ENCODE assay signal across 23 mouse cellular contexts in the genomic region with DNA sequence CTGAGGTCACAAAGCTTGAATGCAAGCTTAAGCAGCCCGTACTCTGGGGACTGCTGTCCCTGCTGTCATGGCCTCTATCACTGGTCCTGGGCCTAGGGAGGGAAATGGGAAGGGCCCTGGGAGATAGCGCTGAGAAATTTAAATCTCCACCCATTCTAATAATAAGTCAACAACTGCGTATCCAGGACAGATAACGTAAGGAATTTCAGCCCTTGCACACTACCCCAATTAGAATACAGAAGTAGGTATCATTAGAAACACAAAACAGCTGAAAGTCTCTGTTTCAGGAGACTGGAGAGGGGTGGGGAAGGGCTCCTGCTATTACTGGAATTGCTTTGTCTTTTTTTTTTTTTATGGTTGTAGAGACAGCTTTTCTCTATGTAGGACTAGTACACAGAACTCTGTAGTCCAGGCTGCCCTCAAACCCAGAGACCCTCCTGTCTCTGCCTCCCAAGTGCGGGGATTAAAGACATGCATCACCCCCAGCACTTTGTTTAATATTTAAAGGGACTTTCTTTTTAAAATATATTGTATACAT. TPM values are rescaled to one million over a fixed set of nuclear protein-coding genes. Genes with fewer than 3 reads are reported as not detected.
DNase-seq lines count a peak whose midpoint lies in the region; ATAC-seq and TF ChIP-seq lines count a peak whose summit lies in the region.
"Had no signal": no experiment of that assay in that cellular context is flagged by ENCODE, and none has a peak within 500 bp of the region (broad histone marks: within the 10 kb centered on the region; RNA-seq: fewer than 3 reads in every experiment).

No protein-coding gene starts in this region.

- peak overlapping the region; percentile 58; the same call in 1 of the 2 replicates for H3K27ac ChIP-seq in ES-Bruce4 (ENCODE audit: insufficient read depth, low read length)
- no peak overlapping the region for H3K27ac ChIP-seq in heart, adult 2 months
- H3K27ac ChIP-seq in midbrain, embryonic 13.5 days = no peak overlapping the region
- H3K27ac ChIP-seq: embryonic facial prominence, embryonic 10.5 days; embryonic facial prominence, embryonic 12.5 days; forebrain, embryonic 13.5 days; forebrain, embryonic 15.5 days had no signal

- no peaks in the 10 kb centered on the region for H3K36me3 ChIP-seq in ES-Bruce4 (ENCODE audit: control insufficient read depth, insufficient read depth, low read length, poor library complexity, severe bottlenecking)
- H3K36me3 ChIP-seq in heart, adult 2 months (ENCODE audit: control insufficient read depth, insufficient read depth, low read length) = no peaks in the 10 kb centered on the region
- H3K36me3 ChIP-seq in midbrain, embryonic 13.5 days = no peaks in the 10 kb centered on the region
- H3K36me3 ChIP-seq: embryonic facial prominence, embryonic 10.5 days; embryonic facial prominence, embryonic 12.5 days; forebrain, embryonic 15.5 days; G1E had no signal

- DNase-seq in ES-CJ7 (ENCODE audit: low read depth, low spot score) = peak; percentile 62
- peak; percentile 87 for DNase-seq in R1 (ENCODE audit: low read depth, low spot score)
- no peak for DNase-seq in heart, adult 2 months
- DNase-seq in urinary bladder, postnatal 4 days (ENCODE audit: low spot score in 2 of 2) = no peak
- DNase-seq: adrenal gland, adult 8-10 months; adrenal gland, postnatal 14 days; adrenal gland, postnatal 36 days; cerebellum, adult 11-12 months; cerebellum, adult 2 months; cerebellum, adult 9-10 months; cerebellum, postnatal 10 days; cerebellum, postnatal 25 days; forebrain, postnatal 0 days had no signal

- no peak overlapping the region for H3K4me3 ChIP-seq in ES-Bruce4 (ENCODE audit: low read depth, low read length)
- H3K4me3 ChIP-seq in heart, adult 2 months = no peak overlapping the region
- no peak overlapping the region for H3K4me3 ChIP-seq in midbrain, embryonic 13.5 days (replicated peaks)
- H3K4me3 ChIP-seq: embryonic facial prominence, embryonic 10.5 days; embryonic facial prominence, embryonic 12.5 days; forebrain, embryonic 13.5 days; forebrain, embryonic 15.5 days had no signal

- TF ChIP-seq POLR2A in ES-Bruce4 (IDR thresholded peaks at IDR 0.05; ENCODE audit: insufficient read depth, low read length) = no peak
- TF ChIP-seq POLR2A in heart, adult 2 months (IDR thresholded peaks at IDR 0.05; ENCODE audit: insufficient read depth, low read depth, low read length) = no peak

- H3K4me2 ChIP-seq in midbrain, embryonic 13.5 days (replicated peaks) = no peak overlapping the region
- H3K4me2 ChIP-seq: embryonic facial prominence, embryonic 12.5 days; forebrain, embryonic 13.5 days; forebrain, embryonic 15.5 days had no signal

- no peak for TF ChIP-seq EP300 in ES-Bruce4 (IDR thresholded peaks at IDR 0.05; ENCODE audit: insufficient read depth, low read depth, low read length)
- TF ChIP-seq EP300 in heart, adult 2 months (IDR thresholded peaks at IDR 0.05; ENCODE audit: insufficient read depth, low read depth, low read length) = no peak

- TF ChIP-seq CTCF in ES-Bruce4 (IDR thresholded peaks at IDR 0.05; ENCODE audit: low read depth, low read length) = no peak
- no peak for TF ChIP-seq CTCF in heart, adult 2 months (IDR thresholded peaks at IDR 0.05)

- peaks cover 2% of the 10 kb centered on the region for H3K4me1 ChIP-seq in ES-Bruce4 (ENCODE audit: control insufficient read depth, insufficient read depth, low read length)
- H3K4me1 ChIP-seq in heart, adult 2 months (ENCODE audit: control insufficient read depth, insufficient read depth, low read length) = 0 out of 2 replicates have a peak, but pooled peaks cover 1% of the 10 kb centered on the region
- H3K4me1 ChIP-seq in midbrain, embryonic 13.5 days (replicated peaks) = peaks cover 13% of the 10 kb centered on the region
- H3K4me1 ChIP-seq: embryonic facial prominence, embryonic 12.5 days; forebrain, embryonic 15.5 days had no signal

- 34% methylated on average over 5 of the region's 5 CpGs for WGBS in heart, adult 2 months
- WGBS in midbrain, embryonic 13.5 days = 85% methylated on average over 5 of the region's 5 CpGs

- no peaks in the 10 kb centered on the region for H3K79me2 ChIP-seq in heart, adult 2 months (replicated peaks; ENCODE audit: control insufficient read depth, insufficient read depth, low read length)

- no peaks in the 10 kb centered on the region for H3K27me3 ChIP-seq in ES-Bruce4 (ENCODE audit: control insufficient read depth, insufficient read depth, low read length, poor library complexity, severe bottlenecking)
- no peaks in the 10 kb centered on the region for H3K27me3 ChIP-seq in heart, adult 2 months (ENCODE audit: control insufficient read depth, insufficient read depth, low read length)
- no peaks in the 10 kb centered on the region for H3K27me3 ChIP-seq in midbrain, embryonic 13.5 days
- H3K27me3 ChIP-seq: embryonic facial prominence, embryonic 12.5 days; forebrain, embryonic 13.5 days; forebrain, embryonic 15.5 days had no signal

- intact Hi-C loops in heart, adult 2 months (cut with DNase I) = no loop called here

- ATAC-seq in midbrain, embryonic 13.5 days = no peak
- ATAC-seq: activated CD4-positive, CD25-positive, alpha-beta regulatory T cell, adult 4 months; forebrain, embryonic 13.5 days; forebrain, embryonic 15.5 days; forebrain, postnatal 0 days; Patski had no signal

- H3K9me3 ChIP-seq in ES-Bruce4 (replicated peaks; ENCODE audit: control insufficient read depth, insufficient read depth, low read length, poor library complexity, severe bottlenecking) = peaks cover 4% of the 10 kb centered on the region
- H3K9me3 ChIP-seq in midbrain, embryonic 13.5 days = no peaks in the 10 kb centered on the region
- H3K9me3 ChIP-seq: embryonic facial prominence, embryonic 12.5 days; forebrain, embryonic 13.5 days; forebrain, embryonic 15.5 days; G1E had no signal

- 0 out of 2 replicates have a peak overlapping the region, but pooled peaks have one; percentile 35 for H3K9ac ChIP-seq in ES-Bruce4 (ENCODE audit: low read depth, poor library complexity, severe bottlenecking)
- H3K9ac ChIP-seq in heart, adult 2 months (ENCODE audit: low read depth, low read length) = no peak overlapping the region
- H3K9ac ChIP-seq in midbrain, embryonic 13.5 days (replicated peaks) = no peak overlapping the region
- H3K9ac ChIP-seq: embryonic facial prominence, embryonic 12.5 days; forebrain, embryonic 13.5 days; forebrain, embryonic 15.5 days; forebrain, postnatal 0 days had no signal

RNA-seq across cellular contexts. Expression of a gene that starts 56.4 kb away (rescaled TPM):
- polyA plus RNA-seq in ES-Bruce4 (2011; ENCODE audit: insufficient read depth, insufficient read length, low read depth, missing spikeins) = 28.1 and 32.6 TPM in 2 replicates
- 1 to 10 TPM; 2.2 to 4.6 TPM for total RNA-seq in heart, adult 2 months (2021)
- 1.6 and 6.4 TPM in 2 replicates for polyA plus RNA-seq in heart, adult 2 months (2012; rRNA removed)
- polyA plus RNA-seq in midbrain, embryonic 13.5 days (2015; fragmentation: Nextera tagmentation; extraction: Ambion mirVana) = 8.8 and 10.0 TPM in 2 replicates
- polyA plus RNA-seq: activated CD4-positive, CD25-positive, alpha-beta regulatory T cell, adult 4 months; C2C12; G1E had no signal

Comparison
In these comparisons a context has a peak if more than half of its experiments do, and no peak if none do; other contexts are left out.
1. DNase-seq: peak in ES-CJ7 (single experiment) and R1 (single experiment); none in heart, adult 2 months (0 of 2) and urinary bladder, postnatal 4 days (0 of 2).